Comparison of ENCODE assay signal across 7 mouse cellular contexts in genomic region chr16:31066344-31067098, GRCm38 (mm10). TPM values are rescaled to one million over a fixed set of nuclear protein-coding genes. Genes with fewer than 3 reads are reported as not detected.
A peak's percentile ranks its signal among the peaks of the same experiment; 100 is the strongest.
DNase-seq lines count a peak whose midpoint lies in the region; ATAC-seq and TF ChIP-seq lines count a peak whose summit lies in the region.

No protein-coding gene starts in this region.

- peak; percentile 92 for DNase-seq in CD4-positive, CD25-positive, alpha-beta regulatory T cell, adult 2 months (ENCODE audit: low read depth, low spot score)
- no peak for DNase-seq in MEL (ENCODE audit: low read depth, low spot score)
- no peak for DNase-seq in limb, embryonic 10.5 days (ENCODE audit: low spot score)
- DNase-seq in urinary bladder, postnatal 25 days (ENCODE audit: low spot score): no peak
- DNase-seq in left cerebral cortex, postnatal 36 days (ENCODE audit: low spot score in 2 of 2): no peak

- no peaks in the 10 kb centered on the region for H3K4me1 ChIP-seq in MEL (ENCODE audit: control insufficient read depth in 1 of 2, insufficient read depth in 2 of 2, low read length in 2 of 2)
- H3K4me1 ChIP-seq in heart, embryonic 16.5 days (ENCODE audit: control insufficient read depth, insufficient read depth, low read length): peaks cover 11% of the 10 kb centered on the region
- peaks cover 72% of the 10 kb centered on the region for H3K4me1 ChIP-seq in limb, embryonic 10.5 days

- TF ChIP-seq CTCF in MEL (IDR thresholded peaks at IDR 0.05 in 2 of 3, conservative IDR thresholded peaks at IDR 0.05 in 1 of 3; ENCODE audit: control insufficient read depth in 1 of 3, insufficient read depth in 1 of 3, low read depth in 2 of 3, low read length in 3 of 3, poor library complexity in 1 of 3, severe bottlenecking in 1 of 3): no peak

- H3K27ac ChIP-seq in MEL (ENCODE audit: control insufficient read depth, low read depth, low read length): no peak overlapping the region
- H3K27ac ChIP-seq in heart, embryonic 16.5 days (ENCODE audit: low read length): peak overlapping the region; percentile 63
- H3K27ac ChIP-seq in limb, embryonic 10.5 days: peak overlapping the region; percentile 19; the same call in 1 of the 2 replicates

- no peak for TF ChIP-seq POLR2A in MEL (IDR thresholded peaks at IDR 0.05; ENCODE audit: control insufficient read depth in 1 of 2, insufficient read depth in 1 of 2, low read depth in 1 of 2, low read length in 2 of 2, poor library complexity in 1 of 2)

- peak; percentile 65 for ATAC-seq in heart, embryonic 16.5 days (replicated peaks; ENCODE audit: extremely low read depth, insufficient read depth, low FRiP score)
- ATAC-seq in monocyte, adult 5-6 weeks (replicated peaks; ENCODE audit: insufficient number of reproducible peaks, low FRiP score, low TSS enrichment, poor library complexity, severe bottlenecking): peak; percentile 65

- no peak for TF ChIP-seq RAD21 in MEL (IDR thresholded peaks at IDR 0.05; ENCODE audit: low read depth, low read length)

- no peaks in the 10 kb centered on the region for H3K36me3 ChIP-seq in MEL (ENCODE audit: control insufficient read depth in 1 of 2, insufficient read depth in 2 of 2, low read length in 2 of 2)
- H3K36me3 ChIP-seq in heart, embryonic 16.5 days (ENCODE audit: control insufficient read depth, insufficient read depth): no peaks in the 10 kb centered on the region
- H3K36me3 ChIP-seq in limb, embryonic 10.5 days: 0 out of 2 replicates have a peak, but pooled peaks cover 3% of the 10 kb centered on the region

- H3K9me3 ChIP-seq in MEL (replicated peaks; ENCODE audit: insufficient read depth, low read length): no peaks in the 10 kb centered on the region
- H3K9me3 ChIP-seq in heart, embryonic 16.5 days (replicated peaks; ENCODE audit: control insufficient read depth, low read length): no peaks in the 10 kb centered on the region
- H3K9me3 ChIP-seq in limb, embryonic 10.5 days (replicated peaks): no peaks in the 10 kb centered on the region

- no peaks in the 10 kb centered on the region for H3K27me3 ChIP-seq in MEL (ENCODE audit: control insufficient read depth in 1 of 2, insufficient read depth in 2 of 2, low read length in 2 of 2)
- H3K27me3 ChIP-seq in heart, embryonic 16.5 days (ENCODE audit: control insufficient read depth, insufficient read depth, low read length): no peaks in the 10 kb centered on the region
- no peaks in the 10 kb centered on the region for H3K27me3 ChIP-seq in limb, embryonic 10.5 days (ENCODE audit: low read depth, poor library complexity, severe bottlenecking)

- H3K4me2 ChIP-seq in heart, embryonic 16.5 days (ENCODE audit: low read depth, low read length): peak overlapping the region; percentile 18; the same call in 1 of the 2 replicates

- no peak overlapping the region for H3K9ac ChIP-seq in MEL (ENCODE audit: control insufficient read depth, low read depth, low read length, poor library complexity, severe bottlenecking)
- no peak overlapping the region for H3K9ac ChIP-seq in heart, embryonic 16.5 days (ENCODE audit: low read length)

- 38% methylated on average over 15 of the region's 15 CpGs for WGBS in heart, embryonic 16.5 days
- 67% methylated on average over 15 of the region's 15 CpGs for WGBS in limb, embryonic 10.5 days

- intact Hi-C loops in left cerebral cortex, postnatal 36 days (cut with DNase I): no loop called here

- TF ChIP-seq EP300 in MEL (IDR thresholded peaks at IDR 0.05; ENCODE audit: low read depth in 1 of 2, low read length in 2 of 2): no peak

- H3K79me2 ChIP-seq in MEL (ENCODE audit: control insufficient read depth, insufficient read depth, low read length, poor library complexity): no peaks in the 10 kb centered on the region

- H3K4me3 ChIP-seq in MEL (ENCODE audit: control insufficient read depth in 1 of 2, insufficient read depth in 1 of 2, low read depth in 2 of 2, low read length in 2 of 2): no peak overlapping the region
- H3K4me3 ChIP-seq in heart, embryonic 16.5 days (ENCODE audit: low read length): no peak overlapping the region
- H3K4me3 ChIP-seq in limb, embryonic 10.5 days: no peak overlapping the region

TF ChIP-seq in MEL, 35 proteins besides CTCF, POLR2A, EP300 and RAD21:
- TF ChIP-seq USF1 (IDR thresholded peaks at IDR 0.05; ENCODE audit: low read depth, low read length) (0 out of 2 replicates have a peak, but pooled peaks have one; percentile 36), HCFC1 (IDR thresholded peaks at IDR 0.05; ENCODE audit: low read depth, low read length) (no peak)
TF ChIP-seq in MEL: peak in this region for 1.

RNA-seq across cellular contexts. Expression of gene Xxylt1, which starts 14.7 kb away (rescaled TPM):
- 12.8 and 12.9 TPM in 2 replicates for total RNA-seq in MEL (2012; rRNA removed)
- polyA plus RNA-seq in MEL (2012; ENCODE audit: insufficient read depth in 1 of 2, insufficient read length in 2 of 2, low read depth in 1 of 2, low replicate concordance in 2 of 2, missing spikeins in 1 of 2): 100 to 1,000 TPM in 1 of 2 experiments, 10 to 100 TPM in 1; 26.6 to 164 TPM
- 8.0 and 8.4 TPM in 2 replicates for polyA plus RNA-seq in heart, embryonic 16.5 days (2015; fragmentation: Nextera tagmentation; extraction: Ambion mirVana)
- 16.4 and 16.6 TPM in 2 replicates for polyA plus RNA-seq in limb, embryonic 10.5 days (2016; fragmentation: Nextera tagmentation; extraction: Ambion mirVana)
- total RNA-seq in monocyte, adult 5-6 weeks (2017): 2.2 to 8.6 TPM (median 4.5 TPM) in 3 replicates
- 10 to 100 TPM; 21.2 to 22.7 TPM for total RNA-seq in left cerebral cortex, postnatal 36 days (2021)
